Mouse (Mus musculus) regulatory T cell (primary cell): ENCODE measurements at regions not wholly inside any gene's neighbourhood (a gene's known extent, or its start where the extent isn't known, plus 50 kb on each side); places are given as distances from the start of the nearest gene placed in this dataset.

ENCODE experiments used
- in situ Hi-C: fragments of 300-600 bp; cut with MboI, MseI; formaldehyde crosslinking; loops from one replicate; pipeline ENCODE4 v1.15.1; 2025; ENCODE audit warnings: high pct_unique_total_duplicates

- in situ Hi-C loops = no loop called here
Observed at GRCm38 (mm10) chr6:98483319-98484123, 141.0 kb upstream of the Gm765 start.

- in situ Hi-C loops = no loop called here
Observed at GRCm38 (mm10) chr6:98482319-98482718, 139.8 kb upstream of the Gm765 start.

- in situ Hi-C loops = no loop called here
Observed at GRCm38 (mm10) chr6:98467563-98467962, 125.0 kb upstream of the Gm765 start.

- in situ Hi-C loops = no loop called here
Observed at GRCm38 (mm10) chr6:98452277-98452676, 109.7 kb upstream of the Gm765 start.

GRCm38 (mm10) chr6:98435676-98436075, 93.1 kb upstream of the Gm765 start:
- in situ Hi-C loops = no loop called here

- in situ Hi-C loops = no loop called here
Observed at GRCm38 (mm10) chr6:98433286-98433685, 90.7 kb upstream of the Gm765 start.

GRCm38 (mm10) chr6:98429120-98429519, 86.6 kb upstream of the Gm765 start:
- in situ Hi-C loops = no loop called here

GRCm38 (mm10) chr6:98402605-98403004, 60.1 kb upstream of the Gm765 start:
- in situ Hi-C loops = no loop called here

GRCm38 (mm10) chr6:98394589-98394988, 52.0 kb upstream of the Gm765 start:
- in situ Hi-C loops = no loop called here
